Mouse (Mus musculus): ENCODE measurements around the gene Cd274. TPM values are rescaled to one million over a fixed set of nuclear protein-coding genes. Genes with fewer than 3 reads are reported as not detected.

Cd274 gene
- total and polyA plus RNA-seq, 3 experiments, result 6.7 to 15.9 (median 7.4) TPM

- TF ChIP-seq SMC3 (IDR thresholded peaks at IDR 0.05; ENCODE audit: low read depth, low read length) (peak; percentile 18; the same call in 1 of the 2 replicates), PAX5 (IDR thresholded peaks at IDR 0.05; ENCODE audit: low read length) (no peak), MYC (IDR thresholded peaks at IDR 0.05; ENCODE audit: low read depth, low read length) (peak; percentile 76), ZC3H11A (IDR thresholded peaks at IDR 0.05; ENCODE audit: low read depth, low read length) (no peak), MAZ (IDR thresholded peaks at IDR 0.05; ENCODE audit: low read depth, low read length) (peak; percentile 71; the same call in 1 of the 2 replicates), MAX (IDR thresholded peaks at IDR 0.05; ENCODE audit: low read length) (peak; percentile 42; the same call in 1 of the 2 replicates), EP300 (IDR thresholded peaks at IDR 0.05; ENCODE audit: low read length) (peak; percentile 84)
These were observed 63.7 kb downstream of the Cd274 start (continued) for GRCm38 (mm10) chr19:29430953-29431352.

GRCm38 (mm10) chr19:29436793-29437479, 69.7 kb downstream of the Cd274 start:
- Histone ChIP-seq H3K4me1 (ENCODE audit: control insufficient read depth in 1 of 2, insufficient read depth in 2 of 2) (peaks cover 0 to 32% of the 10 kb centered on the region in 2 experiments; a peak in 2 of 4 replicates), H3K27ac (ENCODE audit: insufficient read depth, low read depth) (no peak overlapping the region), H3K27me3 (replicated peaks) (no peaks in the 10 kb centered on the region), H3K9me3 (replicated peaks; ENCODE audit: low read length) (no peaks in the 10 kb centered on the region), H3K4me2 (ENCODE audit: insufficient read depth, low read depth, poor library complexity, severe bottlenecking) (no peak overlapping the region), H3K36me3 (replicated peaks in 1 of 2; ENCODE audit: control insufficient read depth in 1 of 2, insufficient read depth in 1 of 2, low read length in 1 of 2) (peaks cover 0 to 14% of the 10 kb centered on the region in 2 experiments), H3K4me3 (replicated peaks in 1 of 3; ENCODE audit: low read depth in 2 of 3, low read length in 2 of 3, poor library complexity in 1 of 3) (no peak overlapping the region), H3K9ac (ENCODE audit: insufficient read depth, low read depth) (no peak overlapping the region), H3K79me2 (replicated peaks; ENCODE audit: control insufficient read depth, extremely low read depth, insufficient read depth, poor library complexity, severe bottlenecking) (no peaks in the 10 kb centered on the region)
- DNase-seq (ENCODE audit: extremely low read depth), result no peak
- no peak for TF ChIP-seq ZKSCAN1 (IDR thresholded peaks at IDR 0.05; ENCODE audit: borderline replicate concordance, low read depth, low read length)
- TF ChIP-seq TBP (conservative IDR thresholded peaks at IDR 0.05; ENCODE audit: low read depth, low read length), result no peak
- TF ChIP-seq MEF2A (IDR thresholded peaks at IDR 0.05; ENCODE audit: borderline replicate concordance, low read depth, low read length), result no peak
- TF ChIP-seq KAT2A (IDR thresholded peaks at IDR 0.05; ENCODE audit: insufficient replicate concordance, low read length), result no peak
- TF ChIP-seq NELFE (IDR thresholded peaks at IDR 0.05; ENCODE audit: low read depth, low read length), result no peak
- dilution Hi-C loops (cut with MboI; ENCODE audit: extremely low pct_ligation_motif_present, extremely low pct_unique_long_range_greater_than_20kb, low sequenced_read_pairs), result no loop called here
- in situ Hi-C loops (cut with MboI; ENCODE audit: low pct_ligation_motif_present, low pct_unique_long_range_greater_than_20kb, low sequenced_read_pairs), result no loop called here

Other genes with a start within 250 kb of the Cd274 start
- gene Jak2, start 115.6 kb upstream of the Cd274 start, total RNA-seq (2012; rRNA removed), result 7.6 and 8.4 TPM in 2 replicates
- 11.1 and 11.5 TPM in 2 replicates for gene Jak2, start 115.6 kb upstream of the Cd274 start, total RNA-seq (2014; rRNA removed)
- gene Jak2, start 115.6 kb upstream of the Cd274 start, polyA plus RNA-seq (2012; ENCODE audit: insufficient read length, low read depth), result 5.3 and 6.6 TPM in 2 replicates
- 8.0 and 11.2 TPM in 2 replicates for gene Insl6, start 42.1 kb upstream of the Cd274 start, total RNA-seq (2012; rRNA removed)
- gene Insl6, start 42.1 kb upstream of the Cd274 start, total RNA-seq (2014; rRNA removed), result 8.5 and 9.8 TPM in 2 replicates
- gene Insl6, start 42.1 kb upstream of the Cd274 start, polyA plus RNA-seq (2012; ENCODE audit: insufficient read length, low read depth), result 5.1 and 5.7 TPM in 2 replicates
- not detected in 2 replicates for gene Rln1, start 32.8 kb upstream of the Cd274 start, total RNA-seq (2012; rRNA removed)
- not detected in 2 replicates for gene Rln1, start 32.8 kb upstream of the Cd274 start, total RNA-seq (2014; rRNA removed)
- gene Rln1, start 32.8 kb upstream of the Cd274 start, polyA plus RNA-seq (2012; ENCODE audit: insufficient read length, low read depth), result not detected in 2 replicates
- 27.7 and 31.3 TPM in 2 replicates for gene Plgrkt, start 65 bp upstream of the Cd274 start, total RNA-seq (2012; rRNA removed)
- 27.9 and 33.0 TPM in 2 replicates for gene Plgrkt, start 65 bp upstream of the Cd274 start, total RNA-seq (2014; rRNA removed)
- gene Plgrkt, start 65 bp upstream of the Cd274 start, polyA plus RNA-seq (2012; ENCODE audit: insufficient read length, low read depth), result 38.3 and 40.6 TPM in 2 replicates
- 1.6 and 1.7 TPM in 2 replicates for gene Pdcd1lg2, start 43.5 kb downstream of the Cd274 start, total RNA-seq (2012; rRNA removed)
- gene Pdcd1lg2, start 43.5 kb downstream of the Cd274 start, total RNA-seq (2014; rRNA removed), result 1.4 and 2.4 TPM in 2 replicates
- 4.6 and 5.5 TPM in 2 replicates for gene Pdcd1lg2, start 43.5 kb downstream of the Cd274 start, polyA plus RNA-seq (2012; ENCODE audit: insufficient read length, low read depth)
- 17.4 and 17.9 TPM in 2 replicates for gene Ric1, start 154.8 kb downstream of the Cd274 start, total RNA-seq (2012; rRNA removed)
- gene Ric1, start 154.8 kb downstream of the Cd274 start, total RNA-seq (2014; rRNA removed), result 11.2 and 13.7 TPM in 2 replicates
- 16.3 and 18.4 TPM in 2 replicates for gene Ric1, start 154.8 kb downstream of the Cd274 start, polyA plus RNA-seq (2012; ENCODE audit: insufficient read length, low read depth)